Comparison of ENCODE assay signal across 7 mouse cellular contexts in the genomic region with DNA sequence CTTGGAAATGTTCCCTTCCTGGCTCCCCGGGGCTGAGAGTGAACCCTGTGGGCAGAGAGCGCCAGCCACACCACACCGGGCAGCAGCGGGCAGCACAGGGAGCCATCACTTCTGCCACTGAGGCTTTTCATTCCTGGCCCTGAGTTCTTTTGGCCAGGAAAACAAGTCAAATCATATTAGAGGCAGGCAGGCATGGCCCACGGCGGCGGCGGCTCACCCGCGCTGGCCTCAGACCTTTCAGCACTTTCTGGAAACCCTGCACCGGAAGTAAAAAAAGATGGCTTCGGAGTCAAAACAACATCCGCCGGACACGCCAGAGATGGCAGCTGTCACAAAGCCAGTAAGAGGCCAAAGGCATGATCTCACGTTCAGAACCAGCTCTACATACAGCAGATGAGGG. TPM values are rescaled to one million over a fixed set of nuclear protein-coding genes. Genes with fewer than 3 reads are reported as not detected.
DNase-seq lines count a peak whose midpoint lies in the region.

No protein-coding gene starts in this region.

- intact Hi-C loops in left cerebral cortex, postnatal 4 days (cut with DNase I): no loop called here

- peak; percentile 36 for DNase-seq in left cerebral cortex, postnatal 4 days
- no peak for DNase-seq in left cerebral cortex, adult 11 months (ENCODE audit: low spot score)
- DNase-seq in cerebellum, postnatal 14 days: peak; percentile 46 to 58
- DNase-seq in heart, adult 9 months (ENCODE audit: low spot score in 2 of 2): peak; percentile 39 to 46
- DNase-seq in kidney, postnatal 25 days: peak; percentile 38 to 56
- DNase-seq in spleen, postnatal 10 days (ENCODE audit: low spot score in 2 of 2): no peak
- DNase-seq in frontal cortex, postnatal 25 days (ENCODE audit: low spot score in 2 of 2): no peak

RNA-seq across cellular contexts. Expression of gene Zfp90, which starts 9.3 kb away (rescaled TPM):
- total RNA-seq in left cerebral cortex, postnatal 4 days (2021): 10 to 100 TPM; 39.3 to 39.8 TPM

Comparison
In these comparisons a context has a peak if more than half of its experiments do, and no peak if none do; other contexts are left out.
1. DNase-seq: peak in left cerebral cortex, postnatal 4 days (single experiment), cerebellum, postnatal 14 days (2 of 2), heart, adult 9 months (2 of 2) and kidney, postnatal 25 days (2 of 2); none in left cerebral cortex, adult 11 months (single experiment), spleen, postnatal 10 days (0 of 2) and frontal cortex, postnatal 25 days (0 of 2).